Mouse (Mus musculus): ENCODE data around the gene Serpina10.
A peak's percentile ranks its signal among the peaks of the same experiment; 100 is the strongest.
"Not testable (repeated sequence)": the region's sequence is repeated elsewhere in the genome, so short reads cannot be mapped to it uniquely, and the experiment has no call there.

The Serpina10 gene

DNA sequence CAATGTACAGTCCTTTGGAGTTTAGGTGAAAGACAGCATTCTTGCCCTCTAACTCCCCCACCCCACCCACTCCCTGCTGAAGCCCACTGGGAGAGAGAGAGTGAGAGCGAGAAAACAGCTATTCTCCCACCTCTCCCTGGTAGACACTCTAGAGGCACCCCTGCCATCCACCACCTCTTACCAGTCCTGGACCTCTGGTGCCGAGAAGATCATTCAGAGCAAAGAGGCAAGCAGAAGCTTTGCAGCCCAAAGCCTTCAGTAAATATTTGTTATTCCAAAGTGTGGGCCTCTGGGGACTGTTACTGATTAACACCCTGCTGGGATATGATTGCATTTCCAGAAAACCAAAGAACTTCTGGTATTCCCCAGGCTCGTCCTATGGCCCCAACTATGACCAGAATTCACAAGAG is at the start of gene Serpina10:
Gene Serpina10 (minus strand): TSS at position 242 of the 410 bp plus-strand sequence.
- no peak for DNase-seq (ENCODE audit: low read depth, low spot score)

- not testable (repeated sequence) for DNase-seq (ENCODE audit: low read depth, low spot score)
Observed at GRCm38 (mm10) chr12:103679853-103680252, 48.6 kb upstream of the Serpina10 start.

- no peak for DNase-seq (ENCODE audit: low read depth, low spot score)
Observed at GRCm38 (mm10) chr12:103676039-103676438, 44.8 kb upstream of the Serpina10 start, which contains the start of gene Serpina16. Gene Serpina16, minus strand, starts transcription at chr12:103676139.

GRCm38 (mm10) chr12:103673179-103673578 is 41.9 kb upstream of the Serpina10 start:
- no peak for DNase-seq (ENCODE audit: low read depth, low spot score)

DNA sequence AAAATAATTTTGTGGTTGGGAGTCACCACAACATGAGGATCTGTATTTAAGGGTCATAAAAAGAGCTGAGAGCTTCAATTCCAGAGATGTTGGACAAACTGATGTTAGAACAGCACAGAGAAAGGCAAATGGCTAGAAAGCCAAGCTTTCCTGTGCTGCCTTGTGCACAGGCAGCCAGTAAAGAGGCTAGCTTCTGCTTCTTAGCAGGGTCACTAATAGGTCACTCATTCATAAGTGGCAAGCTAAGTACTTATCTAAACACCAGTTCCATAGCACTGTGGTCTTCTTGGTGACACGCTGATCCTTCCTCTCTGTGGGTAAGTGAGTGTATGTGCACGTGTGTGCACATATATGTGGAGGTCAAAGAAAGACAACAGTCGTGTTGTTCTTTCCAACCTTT is 40.2 kb upstream of the Serpina10 start:
- no peak for DNase-seq (ENCODE audit: low read depth, low spot score)

- DNase-seq (ENCODE audit: low read depth, low spot score) = no peak
Observed at GRCm38 (mm10) chr12:103670964-103671363, 39.7 kb upstream of the Serpina10 start.

GRCm38 (mm10) chr12:103670344-103670743 is 39.1 kb upstream of the Serpina10 start:
- DNase-seq (ENCODE audit: low read depth, low spot score) = no peak

DNA sequence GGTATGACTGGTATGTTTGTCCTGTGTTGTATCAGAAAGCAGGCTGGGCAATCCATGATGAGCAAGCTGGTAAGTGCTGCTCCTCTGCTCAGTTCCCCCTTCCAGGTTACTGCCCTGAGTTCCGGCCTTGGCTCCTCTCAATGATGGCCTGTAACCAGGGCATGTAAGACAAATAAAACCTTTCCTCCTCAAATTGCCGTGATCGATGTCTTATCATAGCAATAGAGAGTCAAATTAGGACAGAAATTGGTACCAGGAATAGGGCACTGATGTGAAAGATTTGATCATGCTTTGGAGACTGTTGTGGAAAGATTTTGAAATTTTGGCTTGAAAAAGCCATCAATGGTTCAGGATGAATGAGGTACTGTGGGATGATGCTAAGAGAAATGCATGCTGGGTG is 34.0 kb upstream of the Serpina10 start:
- DNase-seq (ENCODE audit: low read depth, low spot score) = no peak

DNA sequence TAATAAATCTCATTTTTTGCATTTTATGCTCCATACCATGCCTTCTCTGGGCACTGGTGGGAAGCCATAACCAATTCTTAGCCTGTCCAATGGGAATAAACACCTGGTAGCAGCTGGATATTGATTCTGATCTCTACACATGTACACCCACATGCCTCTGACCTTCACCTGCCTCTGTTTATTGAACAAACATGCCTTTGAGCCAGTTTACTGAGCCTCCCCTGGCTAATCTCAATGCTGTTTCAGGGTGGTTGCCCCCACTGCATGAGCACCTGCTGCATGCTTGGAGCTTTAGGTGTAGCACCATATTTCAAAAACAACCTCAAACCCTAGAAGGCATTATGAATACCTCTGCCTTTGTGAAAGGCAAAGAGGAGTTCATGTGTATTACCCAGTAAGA is 30.8 kb upstream of the Serpina10 start:
- DNase-seq (ENCODE audit: low read depth, low spot score) = not testable (repeated sequence)

DNA sequence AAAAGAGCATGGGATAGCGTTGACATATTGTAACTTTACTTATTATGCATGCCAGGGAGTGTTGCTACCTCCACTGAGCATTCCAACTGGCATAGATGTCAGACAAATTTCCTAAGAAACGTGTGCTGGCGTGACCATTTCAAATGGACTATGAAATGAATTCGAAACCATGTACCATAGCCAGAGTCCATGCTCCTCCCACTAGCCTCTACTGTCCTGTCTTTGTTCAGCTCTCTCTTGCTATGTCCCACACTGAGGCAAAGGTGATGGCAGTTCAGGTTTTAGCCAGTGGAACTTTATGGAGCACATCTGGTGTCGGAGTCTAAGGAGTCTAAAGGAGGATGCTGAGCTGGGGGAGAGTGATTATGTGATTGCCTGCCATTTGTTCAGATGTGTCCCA is 28.8 kb upstream of the Serpina10 start:
- DNase-seq (ENCODE audit: low read depth, low spot score) = no peak

GRCm38 (mm10) chr12:103659171-103659570 is 27.9 kb upstream of the Serpina10 start:
- no peak for DNase-seq (ENCODE audit: low read depth, low spot score)

- no peak for DNase-seq (ENCODE audit: low read depth, low spot score)
Observed at GRCm38 (mm10) chr12:103657991-103658390, 26.7 kb upstream of the Serpina10 start.

- DNase-seq (ENCODE audit: low read depth, low spot score) = no peak
Observed at GRCm38 (mm10) chr12:103656848-103657626, 25.8 kb upstream of the Serpina10 start, which contains the start of gene Serpina6. Gene Serpina6, minus strand, starts transcription at chr12:103657212.

DNA sequence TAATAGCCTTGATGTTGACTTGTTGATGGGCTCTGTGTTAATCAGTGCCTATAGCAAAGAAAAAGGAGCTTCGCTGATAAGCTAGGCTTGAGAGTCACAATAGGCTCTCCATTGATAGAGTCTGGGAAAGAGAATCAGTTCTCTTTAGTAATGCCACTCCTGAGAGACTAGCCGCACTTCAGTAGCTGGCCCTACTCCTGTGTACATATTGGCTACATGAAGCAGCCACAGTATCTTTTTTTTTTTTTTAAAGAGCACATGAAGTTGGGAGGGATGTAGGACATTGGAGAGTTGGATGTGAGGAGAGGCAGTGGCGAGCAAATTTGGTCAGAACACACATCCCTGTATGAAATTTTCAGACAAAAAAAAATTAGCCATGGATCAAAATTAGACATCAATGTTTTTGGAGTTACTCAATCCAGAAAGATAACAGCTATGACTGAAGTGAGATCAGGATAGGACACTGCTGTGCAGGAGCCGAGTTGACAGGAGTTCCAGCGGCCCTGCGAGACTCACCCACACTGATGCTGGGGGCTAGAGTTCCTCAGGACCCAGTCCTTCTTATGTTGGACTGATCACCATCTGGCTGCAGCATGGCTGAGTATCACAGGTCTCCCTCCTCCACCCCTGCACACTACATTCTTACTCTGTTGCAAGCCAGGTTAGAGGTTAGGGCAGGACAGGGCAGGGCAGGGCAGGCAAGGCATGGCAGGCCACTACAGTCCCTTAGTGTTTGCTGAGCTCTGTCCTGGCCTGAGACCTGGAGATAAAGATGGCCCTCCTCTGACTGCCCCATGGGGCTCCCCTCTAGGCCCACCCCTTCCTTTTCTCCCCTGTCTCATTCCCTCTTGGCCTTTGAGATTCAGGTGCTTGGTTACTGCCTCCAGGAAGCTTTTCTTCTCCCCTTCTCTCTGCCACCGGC is 24.1 kb upstream of the Serpina10 start:
- DNase-seq (ENCODE audit: low read depth, low spot score) = no peak

DNA sequence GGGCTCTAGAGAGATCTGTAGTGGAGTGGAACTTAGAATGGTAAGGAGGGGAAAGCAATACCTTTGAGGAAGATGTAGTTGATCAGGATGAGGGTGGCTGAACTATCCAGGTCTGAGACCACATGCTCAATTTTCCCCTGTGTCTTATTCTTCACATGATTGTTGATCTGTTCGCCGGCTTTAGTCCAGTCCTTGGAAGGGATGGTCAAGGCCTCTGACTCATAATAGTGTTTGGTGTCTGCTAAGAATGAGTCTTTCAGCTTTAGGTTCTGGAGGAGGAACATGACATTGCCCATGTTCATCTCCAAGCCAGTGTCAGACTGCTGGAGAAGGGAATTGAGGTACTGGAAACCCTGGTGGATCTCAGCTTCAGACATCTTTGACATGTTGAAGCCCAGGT is 22.6 kb upstream of the Serpina10 start:
- DNase-seq (ENCODE audit: low read depth, low spot score) = no peak

GRCm38 (mm10) chr12:103646314-103646713 is 15.1 kb upstream of the Serpina10 start:
- DNase-seq (ENCODE audit: low read depth, low spot score) = no peak

GRCm38 (mm10) chr12:103644601-103645000 is 13.4 kb upstream of the Serpina10 start:
- no peak for DNase-seq (ENCODE audit: low read depth, low spot score)

DNA sequence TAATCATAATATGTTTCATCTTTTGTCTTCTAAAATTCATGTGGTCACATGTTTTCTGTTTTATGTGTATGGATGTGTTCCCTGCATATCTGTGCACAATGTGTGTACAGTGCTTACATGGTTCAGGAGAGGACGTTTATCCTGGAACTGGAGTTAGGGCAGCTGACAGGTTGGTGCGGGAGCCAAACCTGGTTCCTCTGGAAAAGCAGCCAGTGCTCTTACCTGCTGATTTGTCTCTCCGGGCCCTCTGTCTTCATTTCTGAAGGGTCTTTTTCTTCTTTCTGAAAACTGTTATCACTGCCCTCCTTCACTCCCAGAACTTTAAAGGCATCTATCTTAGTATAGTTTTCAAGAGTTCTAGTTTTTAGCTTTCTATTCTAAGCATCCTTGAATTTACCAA is 12.6 kb upstream of the Serpina10 start:
- DNase-seq (ENCODE audit: low read depth, low spot score) = no peak

DNA sequence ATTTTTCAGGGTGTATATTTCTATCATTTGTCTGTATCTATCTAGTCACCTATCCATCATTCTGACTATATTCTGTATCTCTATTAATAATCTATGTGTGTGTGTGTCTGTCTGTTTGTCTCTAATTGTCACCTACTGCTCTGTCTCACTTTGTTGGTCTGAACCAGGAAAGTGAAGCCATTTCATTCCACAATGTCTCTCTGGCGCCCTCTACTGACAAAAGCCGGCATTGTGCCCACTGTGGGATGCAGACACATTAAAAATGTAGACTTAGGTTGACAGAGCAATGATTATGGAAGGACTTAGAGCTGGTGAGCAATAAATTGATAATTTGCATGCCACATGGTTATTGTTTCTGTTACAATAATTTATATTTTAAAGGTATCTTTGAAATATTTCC is 12.1 kb upstream of the Serpina10 start:
- peak; percentile 17 for DNase-seq (ENCODE audit: low read depth, low spot score)

- no peak for DNase-seq (ENCODE audit: low read depth, low spot score)
Observed at GRCm38 (mm10) chr12:103635846-103636245, 4.6 kb upstream of the Serpina10 start.

DNA sequence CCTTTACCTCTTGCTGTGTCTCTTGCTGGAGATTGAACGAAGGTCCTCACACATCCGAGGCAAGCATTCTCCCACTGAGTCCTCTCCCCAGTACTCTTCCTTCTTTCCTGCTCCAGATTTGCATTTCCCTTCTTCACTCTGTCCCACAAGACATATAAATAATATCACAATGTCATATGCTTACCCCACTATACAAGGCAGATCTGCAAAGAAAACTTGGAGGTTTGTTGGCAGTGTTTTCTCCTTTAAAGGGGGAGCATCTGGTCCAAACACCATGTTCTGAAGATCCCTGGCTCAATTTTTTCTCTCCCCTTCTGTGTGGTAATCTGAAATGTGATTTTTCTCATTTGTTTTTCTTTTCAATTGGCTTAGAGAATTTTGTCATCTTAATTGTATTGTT is 3.2 kb upstream of the Serpina10 start:
- DNase-seq (ENCODE audit: low read depth, low spot score) = no peak

- no peak for DNase-seq (ENCODE audit: low read depth, low spot score)
Observed at GRCm38 (mm10) chr12:103616860-103617261, 14.4 kb downstream of the Serpina10 start.

All from c-Kit-negative CD71-positive TER-119-positive erythroid progenitor cells, embryonic 14.5 days (primary cell).